Mouse (Mus musculus) induced T-regulatory cell, adult 2 months (primary cell): ENCODE measurements around the gene Ctu2.

ENCODE experiments used
- DNase-seq: peaks from one replicate; pipeline ENCODE4 v3.0.0-alpha.2; 2012; ENCODE audit warnings: low read depth

The Ctu2 gene

GRCm38 (mm10) chr8:122475580-122476320 is at the start of gene Ctu2, which contains the start of gene Rnf166:
Gene Ctu2 (plus strand): TSS chr8:122476143.
Gene Rnf166 (minus strand): TSS chr8:122476064.
- peak; percentile 94 for DNase-seq

GRCm38 (mm10) chr8:122426145-122426544 is 49.8 kb upstream of the Ctu2 start:
- DNase-seq: no peak

DNA sequence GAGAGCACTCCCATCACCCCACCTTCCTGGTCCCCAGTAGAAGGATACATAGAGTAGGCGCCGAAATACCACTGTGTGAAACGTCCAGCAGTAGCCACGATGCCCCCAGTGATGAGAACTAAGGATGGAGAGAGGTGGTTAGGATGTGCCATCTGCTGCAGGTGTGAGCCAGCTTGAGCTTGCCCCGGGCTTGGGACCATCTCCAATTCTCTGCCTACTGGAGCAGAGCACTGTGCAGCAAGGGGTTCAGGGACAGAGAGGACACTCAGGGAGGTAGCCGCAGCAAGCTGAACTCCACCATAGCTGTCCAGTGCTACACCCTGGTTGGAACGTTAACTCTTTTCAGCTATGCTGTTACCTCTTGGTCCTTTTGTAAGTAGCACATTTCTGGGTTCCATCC is 48.3 kb upstream of the Ctu2 start:
- no peak for DNase-seq

- no peak for DNase-seq
These were observed 47.8 kb upstream of the Ctu2 start for GRCm38 (mm10) chr8:122428163-122428562.

- DNase-seq: peak; percentile 49
These were observed 45.8 kb upstream of the Ctu2 start for GRCm38 (mm10) chr8:122430058-122430636.

DNA sequence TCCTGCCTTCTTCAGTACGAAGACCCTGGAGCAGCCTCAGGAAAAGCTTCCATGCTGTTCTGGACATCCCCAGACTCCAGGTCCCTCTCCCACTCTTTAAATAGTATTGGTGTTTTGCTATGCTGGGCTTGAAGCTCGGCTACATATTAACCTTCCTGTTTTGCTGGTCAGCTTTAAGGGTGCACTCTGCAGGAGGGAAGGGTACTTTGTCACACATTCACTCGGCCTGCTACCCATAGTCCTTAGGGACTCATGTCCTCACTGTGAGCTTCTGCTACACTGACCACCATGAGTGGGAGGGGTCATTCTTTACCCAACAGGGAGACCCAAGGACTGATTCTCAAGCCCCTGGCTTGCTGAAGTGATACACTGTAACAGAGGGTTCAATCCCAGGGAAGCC is 45.3 kb upstream of the Ctu2 start:
- peak; percentile 21 for DNase-seq

- peak; percentile 61 for DNase-seq
These were observed 44.1 kb upstream of the Ctu2 start for GRCm38 (mm10) chr8:122431694-122432442.

- peak; percentile 92 for DNase-seq
These were observed 43.3 kb upstream of the Ctu2 start, which contains the start of gene Cyba for GRCm38 (mm10) chr8:122432443-122433268. Gene Cyba (minus strand): TSS chr8:122432930.

GRCm38 (mm10) chr8:122433269-122433905 is 42.6 kb upstream of the Ctu2 start:
- no peak for DNase-seq

GRCm38 (mm10) chr8:122435375-122435774 is 40.6 kb upstream of the Ctu2 start:
- DNase-seq: peak; percentile 63

DNA sequence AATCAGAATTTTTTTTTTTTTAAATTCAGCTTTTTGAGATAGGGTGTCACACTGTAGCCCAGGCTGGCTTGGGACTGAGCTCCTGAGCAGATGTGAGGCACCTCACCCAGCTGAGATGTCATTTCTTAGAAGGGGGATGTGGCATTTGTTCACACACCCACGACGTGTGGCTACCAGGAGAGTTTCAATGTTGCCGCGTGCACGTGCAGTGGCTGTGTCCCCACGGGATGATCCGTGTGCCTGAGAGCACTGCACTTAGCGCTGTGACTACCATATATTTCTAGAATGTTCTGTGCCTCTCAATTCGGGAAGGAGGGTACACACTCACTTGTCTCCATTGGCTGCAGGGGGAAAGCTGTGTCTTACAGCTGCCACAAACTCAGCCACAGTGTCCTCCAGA is 39.8 kb upstream of the Ctu2 start:
- peak; percentile 69 for DNase-seq

DNA sequence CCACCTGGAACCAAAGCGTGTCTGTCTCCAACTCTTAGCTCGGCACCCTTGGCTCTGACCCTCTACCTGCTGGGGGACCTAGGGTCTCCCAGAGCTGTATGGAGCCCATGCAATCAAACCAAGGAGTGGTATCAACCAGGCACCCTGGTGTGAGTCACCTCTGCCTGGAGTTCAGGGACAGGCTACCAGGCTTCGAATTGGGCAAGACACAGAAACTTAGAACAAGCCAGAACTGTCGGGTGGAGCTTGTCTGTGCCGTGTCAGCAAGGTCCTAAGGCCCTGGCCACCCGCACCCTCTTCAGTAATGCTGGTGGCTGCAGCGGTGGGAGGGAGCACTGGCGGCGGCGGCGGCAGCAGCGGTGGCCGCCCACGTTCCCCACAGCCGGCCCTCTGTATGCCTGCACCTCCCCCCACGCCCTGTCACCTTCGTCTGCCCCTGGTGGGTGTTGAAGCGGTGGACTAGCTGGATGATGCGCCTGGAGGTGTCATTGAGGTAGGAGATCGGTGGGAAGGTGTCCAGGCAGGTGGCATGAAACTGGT is 39.3 kb upstream of the Ctu2 start:
- peak; percentile 61 for DNase-seq

- peak; percentile 67 for DNase-seq
These were observed 38.1 kb upstream of the Ctu2 start for GRCm38 (mm10) chr8:122437708-122438331.

GRCm38 (mm10) chr8:122439336-122439735 is 36.6 kb upstream of the Ctu2 start:
- DNase-seq: no peak

DNA sequence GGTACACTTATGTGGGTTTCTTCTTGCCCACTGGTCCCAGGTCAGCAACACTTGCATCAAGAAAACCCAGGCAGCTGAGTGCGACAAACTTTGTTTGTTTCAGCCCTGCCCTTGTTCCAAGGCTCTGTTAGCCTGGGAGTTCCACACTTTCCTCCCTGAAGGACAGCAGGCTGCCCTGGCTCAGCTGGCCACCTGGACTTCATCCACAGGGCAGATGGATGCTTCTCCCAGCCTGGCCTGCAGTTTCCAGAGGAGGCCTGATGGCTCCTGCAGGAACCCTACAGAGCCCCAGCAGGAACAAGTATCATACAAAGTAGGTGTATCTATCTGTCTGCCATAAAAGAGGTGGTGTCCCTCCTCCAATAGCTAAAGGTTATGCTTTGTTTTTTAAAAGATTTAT is 34.6 kb upstream of the Ctu2 start:
- DNase-seq: no peak

GRCm38 (mm10) chr8:122442356-122442755 is 33.6 kb upstream of the Ctu2 start:
- DNase-seq: no peak

DNA sequence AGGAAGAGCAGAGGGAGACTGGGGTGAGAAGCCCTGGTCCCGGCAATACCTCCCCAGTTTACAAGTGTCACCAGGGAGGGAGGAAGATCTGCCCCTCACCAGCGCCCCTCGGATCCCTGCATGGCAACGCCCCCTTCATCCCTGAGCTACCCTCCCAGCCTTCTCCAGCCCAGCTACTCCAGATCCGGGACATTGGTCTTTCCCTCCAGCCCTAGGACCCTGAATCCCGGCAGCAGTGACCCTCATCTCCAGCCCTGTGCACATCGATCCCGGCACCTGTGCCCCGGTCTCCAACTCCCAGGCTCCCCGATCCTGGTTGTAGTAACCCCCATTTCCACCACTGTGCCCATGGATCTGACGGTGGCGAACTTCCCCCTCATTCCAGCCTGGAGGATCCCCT is 33.2 kb upstream of the Ctu2 start:
- no peak for DNase-seq

GRCm38 (mm10) chr8:122443262-122444006 is 32.5 kb upstream of the Ctu2 start, which contains the start of gene Mvd:
Gene Mvd (minus strand): TSS chr8:122443422.
- DNase-seq: peak; percentile 99

GRCm38 (mm10) chr8:122444058-122444748 is 31.7 kb upstream of the Ctu2 start:
- peak; percentile 85 for DNase-seq
